Mouse (Mus musculus) kidney, embryonic 15.5 days (tissue): Measurements from ENCODE around the gene Fut8. TPM values are rescaled to one million over a fixed set of nuclear protein-coding genes. Genes with fewer than 3 reads are reported as not detected.

Experiments
- ATAC-seq: fragments of 200-750 bp; cut with Nextera tagmentation; replicated peaks from 2 replicates; pipeline ENCODE4 v1.8.0; 2017; ENCODE audit warnings: moderate TSS enrichment; ENCODE audit not compliant: low FRiP score
- H3K27ac ChIP-seq: fragments of 300-500 bp; sonication (generic); 2 replicates; pipeline ENCODE4 v1.5.1; 2015; ENCODE audit warnings: mild to moderate bottlenecking, inconsistent platforms
- H3K27me3 ChIP-seq: fragments of 300-500 bp; sonication (generic); 2 replicates; pipeline ENCODE4 v1.6.1; 2015; ENCODE audit warnings: inconsistent platforms
- H3K36me3 ChIP-seq: fragments of 300-500 bp; sonication (generic); 2 replicates; pipeline ENCODE4 v1.6.1; 2015; ENCODE audit warnings: inconsistent platforms
- H3K4me1 ChIP-seq: fragments of 300-500 bp; sonication (generic); 2 replicates; pipeline ENCODE4 v1.6.1; 2015; ENCODE audit warnings: inconsistent platforms
- H3K4me2 ChIP-seq: fragments of 300-500 bp; sonication (generic); 2 replicates; pipeline ENCODE4 v1.6.1; 2015; ENCODE audit warnings: moderate library complexity, mild to moderate bottlenecking, inconsistent platforms
- H3K4me3 ChIP-seq: fragments of 300-500 bp; sonication (generic); replicated peaks from 2 replicates; pipeline ENCODE4 v1.5.1; 2015; ENCODE audit warnings: mild to moderate bottlenecking, inconsistent platforms
- H3K9ac ChIP-seq: fragments of 300-500 bp; sonication (generic); 2 replicates; pipeline ENCODE4 v1.6.1; 2015; ENCODE audit warnings: mild to moderate bottlenecking, inconsistent platforms
- H3K9me3 ChIP-seq: fragments of 300-500 bp; sonication (generic); replicated peaks from 2 replicates; pipeline ENCODE4 v1.6.1; 2016; ENCODE audit warnings: inconsistent platforms
- WGBS: fragments of 180-500 bp; shearing (Covaris S2); methylation state at CpG from one replicate; pipeline ENCODE4 v1.1.7; 2015; ENCODE audit warnings: mixed read lengths; 5-methylcytosine and 5-hydroxymethylcytosine counted together
- polyA plus RNA-seq: library from polyadenylated mRNA; unstranded; fragments of >200 nt; fragmentation: Nextera tagmentation; extraction: Ambion mirVana; gene quantifications from 2 replicates; pipeline ENCODE4 v1.2.1, GENCODE M21; 2015

The Fut8 gene
- polyA plus RNA-seq, 1 experiment from 2014 or later: 23.9 TPM

DNA sequence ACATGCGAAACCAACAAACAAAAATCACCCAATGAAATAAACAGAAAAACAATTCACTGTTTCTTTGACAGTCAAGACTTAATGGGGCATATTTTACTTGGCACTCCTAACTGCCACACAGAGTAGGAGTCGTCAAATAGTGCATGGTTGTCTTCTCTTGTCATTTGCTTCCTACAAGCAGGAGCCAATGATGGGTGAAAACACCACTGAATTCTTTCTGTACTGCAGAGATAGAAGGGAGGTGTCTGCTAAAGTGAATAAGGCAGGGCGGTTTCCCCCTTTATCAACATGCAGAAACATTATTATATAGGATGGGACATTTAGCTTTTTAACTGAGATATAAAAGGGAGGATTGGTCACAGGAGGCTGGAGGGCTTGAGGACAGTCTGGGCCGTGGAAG is 13.0 kb upstream of the Fut8 start:
- Histone ChIP-seq H3K4me2 (no peak overlapping the region), H3K36me3 (no peaks in the 10 kb centered on the region), H3K9ac (no peak overlapping the region), H3K4me3 (no peak overlapping the region), H3K27ac (no peak overlapping the region), H3K27me3 (no peaks in the 10 kb centered on the region), H3K4me1 (no peaks in the 10 kb centered on the region), H3K9me3 (no peaks in the 10 kb centered on the region)
- no peak for ATAC-seq
- WGBS: 66% methylated on average over 4 of the region's 4 CpGs

GRCm38 (mm10) chr12:77225727-77226126 is 12.2 kb upstream of the Fut8 start:
- H3K4me2 ChIP-seq: no peak overlapping the region
- H3K27me3 ChIP-seq: no peaks in the 10 kb centered on the region
- no peaks in the 10 kb centered on the region for H3K9me3 ChIP-seq
- no peak overlapping the region for H3K9ac ChIP-seq
- H3K4me3 ChIP-seq: no peak overlapping the region
- no peak overlapping the region for H3K27ac ChIP-seq
- no peaks in the 10 kb centered on the region for H3K4me1 ChIP-seq
- no peak for ATAC-seq
- whole genome bisulfite sequencing: 65% methylated on average over 3 of the region's 3 CpGs
- no peaks in the 10 kb centered on the region for H3K36me3 ChIP-seq

DNA sequence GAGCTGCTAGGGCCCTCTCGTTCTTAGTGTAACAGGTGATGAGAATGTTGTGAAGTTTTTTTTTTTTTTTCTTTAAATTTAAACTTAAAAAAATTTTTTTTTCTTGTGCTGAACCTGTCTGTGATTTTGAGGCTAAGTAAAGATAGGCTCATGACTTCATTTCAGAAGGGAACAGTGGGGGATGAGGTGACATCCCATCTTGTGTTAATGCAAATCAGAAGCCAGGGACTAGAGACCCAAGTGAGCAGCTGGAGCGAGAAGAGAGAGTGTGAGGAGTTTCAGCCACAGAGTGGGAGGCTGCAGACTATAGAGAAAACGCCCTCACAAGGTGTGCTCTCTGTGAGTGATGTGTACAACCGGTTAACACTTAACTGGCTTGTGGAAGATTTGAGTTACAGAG is 2.0 kb upstream of the Fut8 start:
- Histone ChIP-seq H3K27me3 (peaks cover 3% of the 10 kb centered on the region; the same call in 1 of the 2 replicates), H3K27ac (no peak overlapping the region), H3K9me3 (no peaks in the 10 kb centered on the region), H3K36me3 (no peaks in the 10 kb centered on the region), H3K4me2 (no peak overlapping the region), H3K4me3 (no peak overlapping the region), H3K9ac (no peak overlapping the region), H3K4me1 (peaks cover 14% of the 10 kb centered on the region)
- no peak for ATAC-seq
- WGBS: 65% methylated on average over 4 of the region's 4 CpGs

DNA sequence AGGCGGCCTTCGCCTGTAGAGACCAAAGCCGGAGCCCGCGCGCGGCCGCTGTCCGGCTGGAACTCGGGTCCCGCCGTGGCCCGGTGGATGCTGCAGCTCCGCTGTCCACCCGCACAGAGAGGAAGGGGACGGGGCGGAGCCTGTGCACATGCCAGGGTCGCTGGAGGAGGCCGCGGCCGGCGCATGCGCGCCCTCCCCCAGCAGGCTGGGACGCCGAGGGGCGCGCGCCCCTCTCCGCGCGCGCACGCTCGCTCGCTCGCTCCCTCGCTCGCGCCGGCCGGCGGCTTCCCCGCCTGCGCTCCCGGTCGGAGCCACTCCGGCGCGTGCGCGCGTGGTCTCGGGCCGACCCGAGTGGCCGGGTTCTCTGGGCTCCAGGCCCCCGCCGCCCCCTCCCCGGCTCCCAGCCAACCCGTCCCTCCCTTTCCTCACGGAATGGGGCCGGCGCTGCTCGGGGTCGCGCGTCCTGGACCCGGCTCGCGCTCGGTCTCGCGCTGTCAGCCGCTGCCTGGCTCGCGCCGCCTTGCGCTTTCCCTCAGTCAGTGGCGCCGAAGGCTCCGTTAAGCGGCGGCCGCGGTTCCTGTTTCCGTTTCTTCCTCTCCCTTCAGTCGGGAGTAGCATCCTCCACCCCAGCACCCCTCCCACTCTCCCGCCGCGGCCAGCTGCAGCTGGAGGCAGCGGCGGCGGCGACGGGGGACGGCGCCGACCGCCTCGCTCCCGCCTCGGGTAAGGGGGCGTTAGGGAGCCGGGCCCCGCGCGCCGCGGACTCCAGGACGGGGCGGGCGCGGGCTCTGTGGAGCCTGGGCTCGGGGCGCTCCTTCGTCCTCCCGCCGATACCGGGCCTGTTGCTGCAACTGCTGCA is 835 bp downstream of the Fut8 start:
- peak overlapping the region; percentile 86 for H3K9ac ChIP-seq
- H3K9me3 ChIP-seq: no peaks in the 10 kb centered on the region
- H3K4me3 ChIP-seq: peak overlapping the region; percentile 89
- no peaks in the 10 kb centered on the region for H3K36me3 ChIP-seq
- peak; percentile 98 for ATAC-seq
- H3K27me3 ChIP-seq: peaks cover 3% of the 10 kb centered on the region; the same call in 1 of the 2 replicates
- peak overlapping the region; percentile 98 for H3K4me2 ChIP-seq
- H3K27ac ChIP-seq: peak overlapping the region; percentile 93
- H3K4me1 ChIP-seq: peaks cover 14% of the 10 kb centered on the region
- WGBS: under 1% methylated on average over 93 of the region's 120 CpGs

- peak overlapping the region; percentile 89 for H3K4me3 ChIP-seq
- H3K4me1 ChIP-seq: peaks cover 14% of the 10 kb centered on the region
- peak overlapping the region; percentile 98 for H3K4me2 ChIP-seq
- H3K27me3 ChIP-seq: peaks cover 3% of the 10 kb centered on the region; the same call in 1 of the 2 replicates
- no peaks in the 10 kb centered on the region for H3K36me3 ChIP-seq
- WGBS: under 1% methylated on average over 26 of the region's 29 CpGs
- peak overlapping the region; percentile 93 for H3K27ac ChIP-seq
- H3K9ac ChIP-seq: peak overlapping the region; percentile 78
- ATAC-seq: peak; percentile 5; the same call in 1 of the 2 replicates
- no peaks in the 10 kb centered on the region for H3K9me3 ChIP-seq
These were observed 1.6 kb downstream of the Fut8 start for GRCm38 (mm10) chr12:77239390-77240061.

- Histone ChIP-seq H3K27me3 (peaks cover 3% of the 10 kb centered on the region; the same call in 1 of the 2 replicates), H3K27ac (no peak overlapping the region), H3K36me3 (no peaks in the 10 kb centered on the region), H3K4me2 (0 out of 2 replicates have a peak overlapping the region, but pooled peaks have one; percentile 16), H3K9ac (no peak overlapping the region), H3K4me1 (peaks cover 14% of the 10 kb centered on the region), H3K9me3 (no peaks in the 10 kb centered on the region), H3K4me3 (no peak overlapping the region)
- 48% methylated on average over 6 of the region's 6 CpGs for WGBS
- no peak for ATAC-seq
These were observed 2.4 kb downstream of the Fut8 start for GRCm38 (mm10) chr12:77240372-77240771.

GRCm38 (mm10) chr12:77240839-77241238 is 2.9 kb downstream of the Fut8 start:
- peaks cover 3% of the 10 kb centered on the region; the same call in 1 of the 2 replicates for H3K27me3 ChIP-seq
- H3K4me2 ChIP-seq: no peak overlapping the region
- 73% methylated on average over 1 of the region's 1 CpGs for WGBS
- no peaks in the 10 kb centered on the region for H3K36me3 ChIP-seq
- no peaks in the 10 kb centered on the region for H3K9me3 ChIP-seq
- no peak for ATAC-seq
- H3K4me1 ChIP-seq: peaks cover 14% of the 10 kb centered on the region
- no peak overlapping the region for H3K9ac ChIP-seq
- no peak overlapping the region for H3K4me3 ChIP-seq
- no peak overlapping the region for H3K27ac ChIP-seq

DNA sequence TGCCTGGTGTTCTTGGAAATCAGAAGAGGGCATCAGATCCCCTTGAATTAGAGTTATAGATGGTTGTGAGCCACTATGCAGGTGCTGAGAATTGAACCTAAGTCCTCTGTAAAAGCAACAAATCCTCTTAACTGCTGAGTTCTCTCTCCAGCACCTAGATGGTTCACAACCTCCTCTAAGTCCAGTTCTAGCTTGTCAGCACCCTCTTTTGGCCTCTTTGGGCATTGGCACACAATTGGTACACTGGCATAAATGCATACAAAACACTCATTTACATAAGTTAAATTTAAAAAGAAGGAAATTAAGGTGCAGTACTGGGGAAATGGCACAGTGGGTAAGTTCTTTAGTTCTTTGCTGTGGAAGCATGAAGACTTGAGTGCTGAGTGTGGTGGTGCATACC is 24.7 kb downstream of the Fut8 start:
- Histone ChIP-seq H3K27me3 (no peaks in the 10 kb centered on the region), H3K4me2 (no peak overlapping the region), H3K36me3 (no peaks in the 10 kb centered on the region), H3K4me3 (no peak overlapping the region), H3K9ac (no peak overlapping the region), H3K27ac (no peak overlapping the region), H3K4me1 (no peaks in the 10 kb centered on the region), H3K9me3 (no peaks in the 10 kb centered on the region)
- no peak for ATAC-seq

- Histone ChIP-seq H3K27me3 (no peaks in the 10 kb centered on the region), H3K4me3 (no peak overlapping the region), H3K4me1 (no peaks in the 10 kb centered on the region), H3K9ac (no peak overlapping the region), H3K4me2 (no peak overlapping the region), H3K27ac (no peak overlapping the region), H3K36me3 (no peaks in the 10 kb centered on the region), H3K9me3 (no peaks in the 10 kb centered on the region)
- WGBS: 82% methylated on average over 2 of the region's 2 CpGs
- ATAC-seq: no peak
These were observed 25.9 kb downstream of the Fut8 start for GRCm38 (mm10) chr12:77263816-77264215.

- no peak overlapping the region for H3K4me2 ChIP-seq
- H3K9ac ChIP-seq: no peak overlapping the region
- ATAC-seq: no peak
- H3K27me3 ChIP-seq: no peaks in the 10 kb centered on the region
- H3K36me3 ChIP-seq: no peaks in the 10 kb centered on the region
- no peak overlapping the region for H3K27ac ChIP-seq
- H3K4me3 ChIP-seq: no peak overlapping the region
- no peaks in the 10 kb centered on the region for H3K4me1 ChIP-seq
- no peaks in the 10 kb centered on the region for H3K9me3 ChIP-seq
- WGBS: 78% methylated on average over 3 of the region's 3 CpGs
These were observed 32.8 kb downstream of the Fut8 start for GRCm38 (mm10) chr12:77270694-77271093.

DNA sequence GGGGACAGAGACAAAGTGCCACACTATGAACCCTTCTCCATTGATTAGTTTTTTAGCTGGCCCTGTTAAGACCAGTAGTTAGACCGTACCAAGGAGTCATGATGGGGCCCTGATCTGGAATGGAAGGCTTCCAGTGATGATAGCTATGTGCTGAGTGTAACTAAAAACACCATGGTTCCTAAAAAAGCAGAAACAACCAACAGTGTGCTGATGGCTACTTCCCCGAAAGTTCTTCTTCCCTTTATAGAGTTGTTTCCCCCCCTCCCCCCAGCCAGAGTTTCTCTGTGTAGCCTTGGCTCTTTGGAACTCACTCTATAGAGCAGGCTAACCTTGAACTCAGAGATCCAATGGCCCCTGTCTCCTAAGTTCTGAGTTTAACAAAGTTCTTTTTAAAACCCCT is 50.6 kb downstream of the Fut8 start:
- no peaks in the 10 kb centered on the region for H3K27me3 ChIP-seq
- no peak overlapping the region for H3K4me3 ChIP-seq
- H3K4me2 ChIP-seq: no peak overlapping the region
- 94% methylated on average over 2 of the region's 2 CpGs for whole genome bisulfite sequencing
- H3K9ac ChIP-seq: no peak overlapping the region
- H3K27ac ChIP-seq: no peak overlapping the region
- no peak for ATAC-seq
- H3K4me1 ChIP-seq: peaks cover 5% of the 10 kb centered on the region; the same call in 1 of the 2 replicates
- H3K36me3 ChIP-seq: no peaks in the 10 kb centered on the region
- no peaks in the 10 kb centered on the region for H3K9me3 ChIP-seq

GRCm38 (mm10) chr12:77291017-77291416 is 53.1 kb downstream of the Fut8 start:
- WGBS: 51% methylated on average over 4 of the region's 4 CpGs
- Histone ChIP-seq H3K9ac (no peak overlapping the region), H3K4me1 (peaks cover 5% of the 10 kb centered on the region; the same call in 1 of the 2 replicates), H3K4me2 (no peak overlapping the region), H3K27ac (no peak overlapping the region), H3K4me3 (no peak overlapping the region), H3K36me3 (no peaks in the 10 kb centered on the region), H3K27me3 (no peaks in the 10 kb centered on the region), H3K9me3 (no peaks in the 10 kb centered on the region)
- ATAC-seq: no peak
